Mouse (Mus musculus) liver, adult 2 months (tissue): ENCODE measurements around the gene Mettl21c. TPM values are rescaled to one million over a fixed set of nuclear protein-coding genes. Genes with fewer than 3 reads are reported as not detected.

Experiments used
- DNase-seq: peaks from one replicate; pipeline ENCODE4 v3.0.0-alpha.2; 2011; ENCODE audit warnings: low read depth, low spot score; ENCODE audit errors: extremely low read depth
- H3K27ac ChIP-seq: fragments of 200-500 bp; replicated peaks from 2 replicates; pipeline ENCODE4 v1.5.1; 2012; ENCODE audit warnings: low read depth, mild to moderate bottlenecking, control low read depth, inconsistent platforms, low read length; ENCODE audit not compliant: insufficient read depth
- H3K27me3 ChIP-seq: fragments of 200-500 bp; 2 replicates; pipeline ENCODE4 v1.6.1; 2012; ENCODE audit warnings: mild to moderate bottlenecking, moderate library complexity, low read length, inconsistent platforms; ENCODE audit not compliant: control insufficient read depth, insufficient read depth
- H3K36me3 ChIP-seq: fragments of 200-500 bp; 2 replicates; pipeline ENCODE4 v1.6.1; 2012; ENCODE audit warnings: low read length, inconsistent platforms; ENCODE audit not compliant: control insufficient read depth, insufficient read depth
- H3K4me1 ChIP-seq: fragments of 200-500 bp; 2 replicates; pipeline ENCODE4 v1.6.1; 2011; ENCODE audit warnings: low read length; ENCODE audit not compliant: control insufficient read depth, insufficient read depth
- H3K4me3 ChIP-seq: fragments of 200-500 bp; 2 replicates; pipeline ENCODE4 v1.5.1; 2011; ENCODE audit warnings: low read depth, mild to moderate bottlenecking, control low read depth, low read length, moderate library complexity; ENCODE audit not compliant: insufficient read depth
- H3K79me2 ChIP-seq: fragments of 200-500 bp; 2 replicates; pipeline ENCODE4 v1.6.1; 2012; ENCODE audit warnings: inconsistent platforms, mild to moderate bottlenecking, low read length, moderate library complexity; ENCODE audit not compliant: control insufficient read depth, insufficient read depth
- H3K9ac ChIP-seq: fragments of 200-500 bp; 2 replicates; pipeline ENCODE4 v1.6.1; 2012; ENCODE audit warnings: low read depth, mild to moderate bottlenecking, control low read depth, inconsistent platforms, low read length
- CTCF ChIP-seq: fragments of 200-500 bp; IDR thresholded peaks from 2 replicates; pipeline ENCODE4 v1.5.1; 2011; ENCODE audit warnings: low read depth, low read length, control low read depth
- POLR2A ChIP-seq: fragments of 200-500 bp; IDR thresholded peaks from 2 replicates; pipeline ENCODE4 v1.6.1; 2011; ENCODE audit warnings: low read length, control low read depth; ENCODE audit not compliant: insufficient read depth; ENCODE audit errors: extremely low read depth
- WGBS: fragments of 180-500 bp; shearing (Covaris S2); methylation state at CpG from one replicate; pipeline ENCODE4 v1.1.7; 2018; 5-methylcytosine and 5-hydroxymethylcytosine counted together
- polyA plus RNA-seq: library from polyadenylated mRNA; depleted of rRNA; stranded (reverse); fragments of >200 nt; gene quantifications from 2 replicates; pipeline ENCODE4 v1.2.3, GENCODE M21; 2012
- total RNA-seq: library from RNA; depleted of rRNA; stranded (reverse); fragments of >200 nt; gene quantifications from 2 replicates; pipeline ENCODE4 v1.2.3, GENCODE M21; 2014

Mettl21c gene
- total and polyA plus RNA-seq, 2 experiments, result not detected

DNA sequence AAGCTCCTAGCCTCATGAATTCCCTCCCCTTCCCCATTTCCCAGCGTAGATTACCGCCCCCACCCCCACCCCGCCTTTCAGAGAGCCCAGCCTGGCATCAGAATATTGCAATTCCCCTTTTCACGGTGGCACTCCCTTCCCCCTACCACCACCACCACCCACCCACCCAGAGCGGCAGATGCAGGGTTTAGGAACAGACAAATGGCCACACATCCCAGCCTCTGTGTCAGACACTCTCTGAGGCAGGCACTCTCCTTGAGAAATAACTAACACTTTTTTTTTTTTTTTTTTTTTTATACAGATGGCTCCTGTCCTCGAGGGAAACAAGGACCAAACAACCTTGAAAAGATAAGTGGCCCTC is 22.7 kb upstream of the Mettl21c start:
- Histone ChIP-seq H3K27ac (no peak overlapping the region), H3K36me3 (no peaks in the 10 kb centered on the region), H3K79me2 (no peaks in the 10 kb centered on the region), H3K4me3 (no peak overlapping the region; the same call in 1 of the 2 replicates), H3K9ac (no peak overlapping the region), H3K27me3 (no peaks in the 10 kb centered on the region), H3K4me1 (peaks cover 4% of the 10 kb centered on the region; the same call in 1 of the 2 replicates)
- DNase-seq, result no peak
- TF ChIP-seq POLR2A (no peak), CTCF (no peak)
- 19% methylated on average over 6 of the region's 6 CpGs for WGBS

DNA sequence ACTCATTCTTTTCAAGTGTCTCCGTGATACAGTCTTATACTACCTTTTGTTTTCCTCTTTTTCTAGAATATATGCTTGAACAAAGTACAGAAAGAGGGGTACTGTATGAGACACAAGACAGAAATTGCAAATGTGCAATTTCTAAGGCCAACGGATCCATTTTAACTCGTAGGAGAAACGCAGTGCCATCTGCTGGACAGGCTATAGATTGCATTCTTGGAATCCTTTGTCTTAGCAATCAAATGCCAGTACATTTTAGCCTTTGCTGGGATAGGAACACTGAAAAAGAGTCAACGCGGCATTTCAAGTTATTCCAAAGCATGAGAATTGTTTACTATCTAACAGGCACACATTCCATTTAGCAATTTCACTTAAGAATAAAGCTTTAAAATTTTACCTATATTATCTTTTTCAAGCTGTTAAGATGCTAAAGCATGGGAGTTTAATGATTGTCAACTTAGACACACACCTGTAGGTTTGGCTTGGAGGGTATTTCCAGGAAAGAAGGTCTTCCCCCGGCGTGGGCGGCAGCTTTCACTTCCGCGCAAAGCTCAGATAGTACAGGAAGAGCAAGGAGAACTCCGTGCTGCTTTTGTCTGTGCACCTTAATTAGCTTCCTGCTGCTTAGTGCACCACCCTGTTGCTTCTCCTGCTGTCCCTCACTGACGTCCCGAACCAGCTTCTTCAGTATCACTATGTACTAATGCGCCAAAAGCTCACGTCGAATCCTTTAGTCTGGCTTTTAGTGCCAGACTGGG is 22.1 kb upstream of the Mettl21c start:
- peak; percentile 57 for DNase-seq
- H3K27me3 ChIP-seq, result no peaks in the 10 kb centered on the region
- H3K27ac ChIP-seq, result no peak overlapping the region
- peaks cover 4% of the 10 kb centered on the region; the same call in 1 of the 2 replicates for H3K4me1 ChIP-seq
- peak overlapping the region; percentile 8; the same call in 1 of the 2 replicates for H3K9ac ChIP-seq
- TF ChIP-seq CTCF (peak; percentile 59), POLR2A (no peak)
- H3K4me3 ChIP-seq, result peak overlapping the region; percentile 31; the same call in 1 of the 2 replicates
- H3K36me3 ChIP-seq, result no peaks in the 10 kb centered on the region
- H3K79me2 ChIP-seq, result no peaks in the 10 kb centered on the region
- WGBS, result 1% methylated on average over 17 of the region's 17 CpGs

DNA sequence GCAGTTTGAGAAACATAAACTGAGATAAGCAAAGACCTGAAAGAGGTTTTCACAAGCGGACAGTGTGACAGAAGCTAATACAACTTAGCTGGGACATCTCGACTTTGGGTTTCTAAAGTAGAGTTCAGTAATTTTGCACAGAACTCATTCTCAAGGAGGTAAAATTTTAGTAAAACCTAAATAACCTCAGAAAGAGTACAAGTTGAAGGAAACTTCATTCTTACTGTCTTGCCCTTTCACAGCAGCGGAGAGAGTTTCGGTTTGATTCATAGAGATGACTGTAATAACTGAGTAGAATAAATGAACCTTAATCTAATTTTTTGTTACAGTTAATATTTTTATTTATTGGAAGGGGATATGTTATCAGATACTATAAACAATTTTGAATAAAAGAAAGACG is 13.1 kb upstream of the Mettl21c start:
- Histone ChIP-seq H3K9ac (no peak overlapping the region), H3K4me3 (no peak overlapping the region), H3K27ac (no peak overlapping the region), H3K27me3 (no peaks in the 10 kb centered on the region), H3K4me1 (no peaks in the 10 kb centered on the region), H3K36me3 (no peaks in the 10 kb centered on the region), H3K79me2 (no peaks in the 10 kb centered on the region)
- TF ChIP-seq POLR2A (no peak), CTCF (no peak)
- DNase-seq, result no peak
- 87% methylated on average over 5 of the region's 5 CpGs for whole genome bisulfite sequencing

DNA sequence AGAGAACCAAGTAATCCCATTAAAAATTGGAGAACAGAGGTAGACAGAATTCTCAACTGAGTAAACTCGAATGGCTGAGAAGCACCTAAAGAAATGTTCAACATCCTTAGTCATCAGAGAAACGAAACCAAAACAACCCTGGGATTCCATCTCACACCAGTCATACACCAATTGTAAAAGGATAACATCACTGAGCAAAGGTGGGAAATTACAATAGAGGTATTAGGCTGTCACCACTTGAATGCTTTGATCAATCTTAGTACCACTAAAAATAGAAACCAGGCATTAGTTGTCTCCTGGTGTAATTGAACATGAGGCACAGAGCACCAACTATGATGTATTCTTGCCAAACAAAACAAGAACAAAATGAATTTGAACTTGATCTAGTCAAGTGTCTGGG is 12.4 kb upstream of the Mettl21c start:
- no peaks in the 10 kb centered on the region for H3K36me3 ChIP-seq
- TF ChIP-seq POLR2A, result no peak
- TF ChIP-seq CTCF, result no peak
- H3K4me1 ChIP-seq, result no peaks in the 10 kb centered on the region
- H3K79me2 ChIP-seq, result no peaks in the 10 kb centered on the region
- H3K9ac ChIP-seq, result no peak overlapping the region
- no peaks in the 10 kb centered on the region for H3K27me3 ChIP-seq
- no peak overlapping the region for H3K4me3 ChIP-seq
- WGBS, result 74% methylated on average over 2 of the region's 2 CpGs
- no peak for DNase-seq
- no peak overlapping the region for H3K27ac ChIP-seq

DNA sequence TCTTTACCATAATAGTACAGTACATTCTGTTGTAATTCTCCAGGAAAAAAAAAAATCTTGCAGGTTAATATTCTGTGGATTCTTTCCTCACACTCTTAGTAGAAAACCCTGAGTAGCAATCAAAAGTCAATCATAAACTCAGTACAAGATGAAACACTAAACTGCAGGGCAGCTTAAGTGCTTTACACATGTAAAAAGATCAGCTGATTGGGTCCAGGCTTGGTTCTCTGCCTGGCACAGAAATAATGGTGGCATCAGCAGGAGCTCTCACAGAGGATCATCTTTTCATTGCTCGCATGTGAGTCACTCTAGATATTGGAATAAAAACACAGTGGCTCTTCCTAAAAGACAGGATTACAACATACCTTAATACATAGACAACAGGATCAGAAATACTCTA is 7.8 kb upstream of the Mettl21c start:
- H3K4me1 ChIP-seq, result no peaks in the 10 kb centered on the region
- 97% methylated on average over 1 of the region's 1 CpGs for WGBS
- no peaks in the 10 kb centered on the region for H3K36me3 ChIP-seq
- no peak overlapping the region for H3K9ac ChIP-seq
- no peak for DNase-seq
- no peak overlapping the region for H3K27ac ChIP-seq
- no peaks in the 10 kb centered on the region for H3K79me2 ChIP-seq
- H3K4me3 ChIP-seq, result no peak overlapping the region
- no peaks in the 10 kb centered on the region for H3K27me3 ChIP-seq
- TF ChIP-seq CTCF (no peak), POLR2A (no peak)

DNA sequence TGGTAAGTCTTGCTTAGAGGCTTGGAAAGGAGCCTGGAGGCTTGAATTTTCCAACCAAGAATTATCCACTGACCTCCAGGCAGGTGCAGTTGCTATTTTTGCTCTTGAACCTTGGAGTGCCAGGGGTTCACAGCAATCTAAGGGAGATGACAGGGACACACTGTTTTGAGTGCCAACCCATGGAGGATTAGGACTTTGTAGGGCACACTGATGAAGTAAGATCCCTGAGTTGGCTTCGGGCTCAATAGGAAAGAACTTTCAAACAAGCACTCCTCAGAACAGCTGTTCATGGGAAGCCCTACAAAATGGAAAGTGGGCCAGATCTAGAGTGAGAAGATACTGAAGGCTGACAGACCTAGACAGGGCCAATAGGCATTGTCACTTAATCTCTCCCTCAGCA is 2.8 kb upstream of the Mettl21c start:
- no peaks in the 10 kb centered on the region for H3K79me2 ChIP-seq
- H3K9ac ChIP-seq, result no peak overlapping the region
- H3K4me1 ChIP-seq, result no peaks in the 10 kb centered on the region
- TF ChIP-seq CTCF (no peak), POLR2A (no peak)
- DNase-seq, result no peak
- no peak overlapping the region for H3K4me3 ChIP-seq
- 87% methylated on average over 1 of the region's 1 CpGs for WGBS
- no peaks in the 10 kb centered on the region for H3K36me3 ChIP-seq
- no peaks in the 10 kb centered on the region for H3K27me3 ChIP-seq
- H3K27ac ChIP-seq, result no peak overlapping the region
